Mouse (Mus musculus): Measurements from ENCODE around the gene Ppm1l.

Gene Ppm1l

GRCm38 (mm10) chr3:69316391-69317195, at the start of gene Ppm1l:
Gene Ppm1l, plus strand, starts transcription at chr3:69316861.
- in situ Hi-C loops (cut with MboI; ENCODE audit: low sequenced_read_pairs): no loop called here

- in situ Hi-C loops (cut with MboI; ENCODE audit: low sequenced_read_pairs): loop anchor here (25.0 kb wide), 1 partner anchor 640 kb away; no protein-coding TSS in a partner anchor
Measured at GRCm38 (mm10) chr3:69271812-69272211, 44.8 kb upstream of the Ppm1l start.

GRCm38 (mm10) chr3:69274018-69274663, 42.5 kb upstream of the Ppm1l start:
- in situ Hi-C loops (cut with MboI; ENCODE audit: low sequenced_read_pairs): loop anchor here (25.0 kb wide), 1 partner anchor 638 kb away; no protein-coding TSS in a partner anchor

- in situ Hi-C loops (cut with MboI; ENCODE audit: low sequenced_read_pairs): loop anchor here (25.0 kb wide), 1 partner anchor 638 kb away; no protein-coding TSS in a partner anchor
Measured at GRCm38 (mm10) chr3:69274664-69275312, 41.9 kb upstream of the Ppm1l start.

DNA sequence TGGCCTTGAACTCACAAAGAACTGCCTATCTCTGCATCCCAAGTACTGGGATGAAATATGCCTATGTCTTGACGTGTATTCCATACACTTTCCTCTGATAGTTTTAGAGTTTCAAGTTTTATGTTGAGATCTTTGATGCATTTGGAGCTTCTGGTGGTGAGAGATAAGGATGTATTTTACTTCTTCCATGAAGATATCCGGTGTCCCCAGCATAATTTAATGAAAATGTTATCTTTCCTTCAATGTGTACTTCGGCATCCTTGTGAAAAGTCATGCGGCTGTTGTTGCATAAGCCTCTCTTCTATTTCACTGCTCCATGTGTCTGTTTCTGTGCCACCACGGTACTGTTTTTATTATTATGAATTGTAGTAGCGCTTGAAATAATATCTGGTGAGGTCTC, 38.0 kb upstream of the Ppm1l start:
- in situ Hi-C loops (cut with MboI; ENCODE audit: low sequenced_read_pairs): no loop called here

DNA sequence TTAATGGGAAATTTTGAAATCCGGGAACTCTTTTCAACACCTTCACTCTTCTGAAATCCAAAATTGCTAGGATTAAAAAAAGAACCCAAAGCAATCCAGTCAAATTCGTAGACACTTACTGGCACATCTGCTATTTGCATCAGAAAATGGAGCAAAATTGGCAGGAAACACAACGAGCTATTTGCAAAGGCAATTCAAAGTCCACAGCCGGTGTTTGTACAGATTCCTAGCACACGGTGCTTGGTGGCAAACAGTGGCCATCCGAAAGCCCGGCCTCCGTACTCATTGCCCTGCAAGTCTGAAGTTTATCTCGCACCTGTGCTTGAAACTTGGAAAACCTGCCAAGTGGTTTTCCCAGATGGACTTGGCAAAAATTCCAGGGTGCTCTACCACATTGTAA, 34.3 kb upstream of the Ppm1l start:
- in situ Hi-C loops (cut with MboI; ENCODE audit: low sequenced_read_pairs): no loop called here

- in situ Hi-C loops (cut with MboI; ENCODE audit: low sequenced_read_pairs): no loop called here
Measured at GRCm38 (mm10) chr3:69283085-69283847, 33.4 kb upstream of the Ppm1l start.

DNA sequence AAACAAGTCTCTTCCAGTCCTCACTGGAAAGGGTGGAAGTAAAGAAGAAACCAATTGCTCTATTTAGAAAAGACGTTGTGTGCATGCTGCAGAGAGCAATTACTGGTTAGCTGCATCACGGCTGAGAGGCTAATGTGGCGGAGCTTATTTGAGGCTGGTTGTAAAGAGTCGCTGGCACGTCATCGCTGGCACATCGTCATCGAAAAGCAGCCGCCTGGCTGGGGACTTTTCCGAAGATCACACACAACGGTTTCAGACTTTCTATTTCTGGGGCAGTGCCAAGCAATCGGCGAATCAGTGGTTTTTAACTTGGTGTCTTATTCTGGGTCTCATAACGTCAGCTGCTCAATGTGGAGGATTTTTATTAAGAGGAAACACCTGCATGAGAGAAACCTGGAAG, 26.8 kb upstream of the Ppm1l start:
- in situ Hi-C loops (cut with MboI; ENCODE audit: low sequenced_read_pairs): no loop called here

DNA sequence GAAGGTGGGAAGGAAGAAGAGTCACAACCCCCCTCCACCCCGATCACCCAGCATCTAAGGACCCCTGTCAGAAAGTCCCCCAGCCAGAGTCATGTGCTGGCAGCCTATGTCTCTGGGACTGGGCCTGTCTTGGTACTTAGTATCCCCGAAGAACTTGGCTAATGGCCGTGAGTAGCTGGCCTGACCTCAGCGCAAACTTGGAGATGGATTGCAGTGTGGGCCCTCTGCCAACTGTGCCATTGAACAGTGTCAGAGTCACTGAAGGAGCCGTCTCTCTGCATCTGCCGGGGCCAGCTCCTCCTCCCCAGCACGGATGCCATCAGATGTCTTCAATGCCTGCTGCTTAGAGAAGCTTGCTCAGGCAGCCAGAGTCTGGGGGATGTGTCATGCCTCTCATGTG, 26.4 kb upstream of the Ppm1l start:
- in situ Hi-C loops (cut with MboI; ENCODE audit: low sequenced_read_pairs): no loop called here

DNA sequence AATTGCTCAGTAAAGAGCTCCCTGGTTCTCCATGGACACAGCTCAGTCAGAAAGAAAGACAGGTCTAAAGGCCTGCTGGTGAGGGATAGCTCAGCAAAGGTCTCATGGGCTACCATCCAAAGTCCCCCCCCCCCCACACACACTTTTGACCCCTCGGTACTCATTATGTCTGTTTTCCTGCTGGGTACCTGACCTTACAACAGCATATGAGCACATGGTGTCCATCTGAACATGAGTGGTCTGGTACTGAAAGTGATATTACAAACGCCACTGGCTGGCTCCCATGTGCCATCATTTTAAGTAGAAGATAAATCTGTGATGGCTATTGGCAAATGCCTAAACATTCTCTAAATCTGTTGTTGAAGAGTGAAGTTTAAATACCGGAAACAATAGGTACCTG, 25.8 kb upstream of the Ppm1l start:
- in situ Hi-C loops (cut with MboI; ENCODE audit: low sequenced_read_pairs): no loop called here

DNA sequence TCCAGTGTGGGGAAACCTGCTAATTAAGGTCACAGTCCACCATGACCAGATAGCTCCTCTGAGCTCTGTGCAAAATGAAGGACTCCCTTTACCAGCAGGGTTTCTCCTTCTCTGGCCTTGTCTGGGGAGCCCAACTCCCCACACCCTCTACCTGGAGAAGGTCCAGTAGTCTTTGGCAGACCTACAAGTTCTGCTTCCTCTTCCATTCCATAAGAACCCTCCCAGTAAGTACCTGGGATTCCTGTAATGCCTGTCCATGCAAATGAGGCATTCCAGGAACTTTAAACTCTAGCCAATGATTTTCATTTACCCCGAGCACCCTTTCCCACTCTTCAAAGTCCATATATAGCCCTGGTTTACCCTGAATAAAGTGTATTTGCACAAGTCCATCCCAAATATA, 24.0 kb upstream of the Ppm1l start:
- in situ Hi-C loops (cut with MboI; ENCODE audit: low sequenced_read_pairs): no loop called here

GRCm38 (mm10) chr3:69296270-69296669, 20.4 kb upstream of the Ppm1l start:
- in situ Hi-C loops (cut with MboI; ENCODE audit: low sequenced_read_pairs): no loop called here

DNA sequence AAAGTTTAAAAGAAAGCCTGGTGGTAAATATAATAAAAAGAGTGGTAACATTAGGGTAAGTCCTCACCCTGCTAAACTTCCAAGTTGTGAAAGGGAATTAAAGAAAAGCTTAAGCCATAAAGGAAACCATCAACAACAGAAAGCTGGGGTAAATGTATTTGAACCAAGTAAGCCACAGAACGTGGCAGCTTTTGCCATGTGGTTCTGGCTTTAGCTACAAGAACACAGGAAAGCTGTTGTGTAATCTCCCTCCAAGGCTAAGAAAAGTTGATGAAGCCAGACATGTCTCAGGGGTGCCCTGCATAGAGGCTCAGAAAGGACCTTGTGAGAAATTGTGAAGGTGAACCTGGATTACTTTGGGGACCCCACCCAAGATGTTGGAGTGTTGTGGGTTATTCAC, 16.5 kb upstream of the Ppm1l start:
- in situ Hi-C loops (cut with MboI; ENCODE audit: low sequenced_read_pairs): no loop called here

DNA sequence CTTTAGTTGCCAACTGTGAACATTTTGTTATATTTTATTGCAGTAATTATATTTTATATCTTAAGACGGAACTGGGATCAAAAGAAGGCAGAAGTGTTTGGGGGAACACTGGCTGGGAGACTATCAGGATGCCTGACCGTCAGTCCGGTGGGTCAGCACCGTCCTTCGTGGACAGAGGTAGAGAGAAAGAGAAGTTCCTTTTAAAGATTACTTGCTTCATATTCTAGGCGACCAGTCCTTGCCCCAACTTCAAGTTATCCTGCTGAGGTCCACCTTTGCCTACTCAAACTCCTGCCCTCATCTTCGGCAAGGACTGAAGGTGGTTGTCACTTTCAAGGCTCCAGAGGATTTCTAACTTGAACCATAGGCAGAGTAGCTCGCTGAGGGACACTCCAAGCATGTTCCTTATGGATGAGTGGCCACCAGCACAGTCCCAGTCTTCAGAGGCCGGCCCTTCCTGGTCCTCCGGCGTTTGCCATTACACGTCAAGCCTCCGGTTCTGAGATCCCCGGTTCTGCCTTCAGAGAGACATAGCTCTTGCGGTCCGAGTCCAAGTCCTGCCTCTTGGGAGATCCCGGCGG, 761 bp upstream of the Ppm1l start:
- in situ Hi-C loops (cut with MboI; ENCODE audit: low sequenced_read_pairs): no loop called here

- in situ Hi-C loops (cut with MboI; ENCODE audit: low sequenced_read_pairs): no loop called here
Measured at GRCm38 (mm10) chr3:69317251-69318125, 827 bp downstream of the Ppm1l start.

GRCm38 (mm10) chr3:69318131-69318951, 1.7 kb downstream of the Ppm1l start:
- in situ Hi-C loops (cut with MboI; ENCODE audit: low sequenced_read_pairs): no loop called here

DNA sequence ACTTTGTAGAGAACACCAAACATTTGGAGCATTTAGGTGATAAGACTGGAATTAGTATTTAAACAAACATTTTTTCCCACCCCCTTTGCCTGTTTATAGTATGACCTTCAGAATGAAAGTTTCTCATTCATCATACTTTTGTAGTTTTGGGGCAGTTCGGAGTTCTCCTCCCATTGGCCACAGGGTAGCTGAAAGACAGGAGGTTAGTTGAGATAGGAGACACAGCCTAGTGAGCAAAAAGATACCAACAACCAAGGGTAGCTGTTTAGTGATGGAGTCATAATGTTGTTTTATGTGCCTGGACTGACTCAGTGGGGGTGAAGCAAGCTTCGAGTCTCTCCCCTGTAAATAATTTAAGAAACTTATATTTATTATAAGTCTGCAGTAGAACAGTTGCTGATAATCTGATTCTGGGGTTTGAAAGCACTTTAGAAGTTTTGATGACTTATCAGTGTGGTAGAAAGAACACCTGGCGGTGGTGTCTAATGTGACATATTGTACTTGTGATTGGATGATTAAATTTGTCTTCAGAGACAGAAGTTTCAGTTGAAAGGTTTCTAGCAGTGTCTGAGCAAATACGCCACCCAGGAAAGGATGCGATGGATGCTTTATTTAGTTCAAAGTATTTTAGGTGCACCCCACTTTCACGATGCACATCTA, 2.5 kb downstream of the Ppm1l start:
- in situ Hi-C loops (cut with MboI; ENCODE audit: low sequenced_read_pairs): no loop called here

- in situ Hi-C loops (cut with MboI; ENCODE audit: low sequenced_read_pairs): no loop called here
Measured at GRCm38 (mm10) chr3:69323982-69324381, 7.3 kb downstream of the Ppm1l start.
